Mouse (Mus musculus): ENCODE measurements around the gene Ahnak2.

Ahnak2 gene

GRCm38 (mm10) chr12:112801864-112802846 is at the start of gene Ahnak2:
Gene Ahnak2, minus strand, starts transcription at chr12:112802657.
- 4% methylated on average over 65 of the region's 69 CpGs for WGBS

- WGBS = 43% methylated on average over 7 of the region's 8 CpGs
These were observed 48.7 kb upstream of the Ahnak2 start for GRCm38 (mm10) chr12:112851116-112851515.

GRCm38 (mm10) chr12:112850344-112850743 is 47.9 kb upstream of the Ahnak2 start:
- 93% methylated on average over 9 of the region's 9 CpGs for WGBS

GRCm38 (mm10) chr12:112849235-112850022 is 47.0 kb upstream of the Ahnak2 start:
- WGBS = 77% methylated on average over 11 of the region's 11 CpGs

- WGBS = 98% methylated on average over 2 of the region's 2 CpGs
These were observed 45.4 kb upstream of the Ahnak2 start for GRCm38 (mm10) chr12:112847880-112848279.

GRCm38 (mm10) chr12:112843803-112844202 is 41.3 kb upstream of the Ahnak2 start:
- 25% methylated on average over 3 of the region's 3 CpGs for WGBS

GRCm38 (mm10) chr12:112842128-112842527 is 39.7 kb upstream of the Ahnak2 start:
- WGBS = 65% methylated on average over 2 of the region's 2 CpGs

- 70% methylated on average over 4 of the region's 4 CpGs for WGBS
These were observed 39.0 kb upstream of the Ahnak2 start for GRCm38 (mm10) chr12:112841338-112841892.

GRCm38 (mm10) chr12:112840209-112841086 is 38.0 kb upstream of the Ahnak2 start:
- 80% methylated on average over 25 of the region's 25 CpGs for WGBS

- WGBS = 65% methylated on average over 2 of the region's 2 CpGs
These were observed 32.6 kb upstream of the Ahnak2 start for GRCm38 (mm10) chr12:112835046-112835445.

GRCm38 (mm10) chr12:112833527-112833926 is 31.1 kb upstream of the Ahnak2 start:
- 83% methylated on average over 6 of the region's 6 CpGs for WGBS

- WGBS = 92% methylated on average over 5 of the region's 5 CpGs
These were observed 30.0 kb upstream of the Ahnak2 start for GRCm38 (mm10) chr12:112832411-112832810.

GRCm38 (mm10) chr12:112830570-112830969 is 28.1 kb upstream of the Ahnak2 start:
- 80% methylated on average over 3 of the region's 3 CpGs for whole genome bisulfite sequencing

- 4% methylated on average over 2 of the region's 2 CpGs for WGBS
These were observed 27.7 kb upstream of the Ahnak2 start for GRCm38 (mm10) chr12:112830141-112830540.

- WGBS = 1% methylated on average over 72 of the region's 72 CpGs
These were observed 26.9 kb upstream of the Ahnak2 start, which contains the start of gene Cdca4 for GRCm38 (mm10) chr12:112829244-112829864. Gene Cdca4, minus strand, starts transcription at chr12:112829423.

GRCm38 (mm10) chr12:112828501-112829243 is 26.2 kb upstream of the Ahnak2 start:
- under 1% methylated on average over 49 of the region's 51 CpGs for WGBS

GRCm38 (mm10) chr12:112825901-112826300 is 23.4 kb upstream of the Ahnak2 start:
- WGBS = 46% methylated on average over 5 of the region's 5 CpGs

- WGBS = 34% methylated on average over 4 of the region's 4 CpGs
These were observed 20.8 kb upstream of the Ahnak2 start for GRCm38 (mm10) chr12:112823221-112823620.

- 77% methylated on average over 2 of the region's 2 CpGs for WGBS
These were observed 20.2 kb upstream of the Ahnak2 start for GRCm38 (mm10) chr12:112822676-112823075.

- 65% methylated on average over 4 of the region's 4 CpGs for WGBS
These were observed 19.5 kb upstream of the Ahnak2 start for GRCm38 (mm10) chr12:112821974-112822373.

All from cerebral cortex, adult 2 months (tissue).